Comparison of ENCODE assay signal across 17 mouse cellular contexts in the genomic region with DNA sequence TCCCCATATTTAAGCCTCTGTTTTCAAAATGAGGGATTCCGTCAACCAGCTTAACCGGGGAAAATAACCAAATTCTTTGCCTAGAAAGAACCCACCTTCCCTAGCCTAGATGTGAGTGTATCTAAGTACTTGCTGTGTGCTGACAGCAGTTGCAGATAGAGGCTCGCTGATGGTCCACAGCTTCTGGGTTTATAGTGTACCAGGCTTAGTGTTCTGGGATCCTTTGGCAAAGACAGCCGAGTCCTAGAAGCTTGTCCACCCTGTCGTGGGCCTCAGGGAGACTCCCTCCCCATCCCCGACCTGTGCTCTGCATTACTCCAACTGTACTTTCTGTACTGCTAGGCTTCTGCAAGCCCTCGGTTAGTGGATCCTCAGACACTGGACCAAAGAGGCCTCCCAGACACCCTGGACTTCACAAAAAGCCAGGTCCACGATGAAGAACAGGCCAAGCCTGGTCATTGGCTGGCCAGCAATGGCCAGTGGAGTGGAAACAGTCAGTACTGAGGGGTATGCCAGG. TPM values are rescaled to one million over a fixed set of nuclear protein-coding genes. Genes with fewer than 3 reads are reported as not detected.
"Had no signal": no experiment of that assay in that cellular context is flagged by ENCODE, and none has a peak within 500 bp of the region (broad histone marks: within the 10 kb centered on the region; RNA-seq: fewer than 3 reads in every experiment).

No protein-coding gene starts in this region.

- H3K9ac ChIP-seq: liver, embryonic 15.5 days; neural tube, embryonic 15.5 days had no signal

- ATAC-seq: lung, postnatal 0 days had no signal

- H3K4me2 ChIP-seq: liver, embryonic 11.5 days; liver, embryonic 15.5 days; neural tube, embryonic 15.5 days had no signal

- H3K4me3 ChIP-seq: layer of hippocampus, adult 2 months; limb, embryonic 10.5 days; liver, embryonic 15.5 days; myocyte; neural tube, embryonic 15.5 days had no signal

- H3K36me3 ChIP-seq: limb, embryonic 10.5 days; liver, embryonic 15.5 days had no signal

- H3K4me1 ChIP-seq: limb, embryonic 10.5 days; liver, embryonic 15.5 days; neural tube, embryonic 15.5 days had no signal

- DNase-seq: kidney, adult 8-10 months; kidney, postnatal 36 days; lung, adult 2 months; lung, postnatal 36 days; midbrain, embryonic 14.5 days; right cerebral cortex, adult 18-20 months; right cerebral cortex, postnatal 25 days; thymus, postnatal 36 days had no signal

- H3K27me3 ChIP-seq: liver, embryonic 15.5 days; neural tube, embryonic 15.5 days had no signal

- H3K27ac ChIP-seq: kidney, postnatal 0 days; layer of hippocampus, adult 2 months; limb, embryonic 10.5 days; liver, embryonic 15.5 days; neural tube, embryonic 15.5 days had no signal

- H3K9me3 ChIP-seq: limb, embryonic 10.5 days; liver, embryonic 15.5 days; neural tube, embryonic 15.5 days had no signal

RNA-seq across cellular contexts. Expression of a gene that starts 36.9 kb away (rescaled TPM):
- polyA plus RNA-seq: myocyte; neural tube, embryonic 11.5 days had no signal
